Mouse (Mus musculus) MEL (cell line): Measurements from ENCODE around the gene Ppp6r3. TPM values are rescaled to one million over a fixed set of nuclear protein-coding genes. Genes with fewer than 3 reads are reported as not detected.
A peak's percentile ranks its signal among the peaks of the same experiment; 100 is the strongest.

ENCODE experiments used
- DNase-seq: peaks from one replicate; pipeline ENCODE4 v3.0.0; 2011; ENCODE audit warnings: low read depth, low spot score
- H3K27ac ChIP-seq: 2 replicates; pipeline ENCODE4 v1.5.1; 2012; ENCODE audit warnings: low read depth, mild to moderate bottlenecking, control low read depth, low read length, moderate library complexity; ENCODE audit not compliant: control insufficient read depth
- H3K27me3 ChIP-seq, 2 experiments: fragments of 150-350 bp in 1 of 2; sonication (generic) in 1 of 2; 2 replicates each; pipeline ENCODE4 v1.6.1; 2012; ENCODE audit warnings: low read length in 2 of 2, mild to moderate bottlenecking in 2 of 2, improper control_type of control experiment in 1 of 2, moderate library complexity in 1 of 2; ENCODE audit not compliant: insufficient read depth in 2 of 2, control insufficient read depth in 1 of 2
- H3K36me3 ChIP-seq, 2 experiments: 2 replicates each; pipeline ENCODE4 v1.6.1; 2012 to 2014; ENCODE audit warnings: low read length in 2 of 2, improper control_type of control experiment in 1 of 2, inconsistent platforms in 1 of 2, mild to moderate bottlenecking in 1 of 2; ENCODE audit not compliant: insufficient read depth in 2 of 2, control insufficient read depth in 1 of 2
- H3K4me1 ChIP-seq, 2 experiments: fragments of 150-350 bp in 1 of 2; sonication (generic) in 1 of 2; 2 replicates each; pipeline ENCODE4 v1.6.1; 2012; ENCODE audit warnings: low read length in 2 of 2, improper control_type of control experiment in 1 of 2, mild to moderate bottlenecking in 1 of 2; ENCODE audit not compliant: insufficient read depth in 2 of 2, control insufficient read depth in 1 of 2
- H3K4me3 ChIP-seq, 2 experiments: fragments of 150-350 bp in 1 of 2; sonication (generic) in 1 of 2; 2 replicates each; pipeline ENCODE4 v1.5.1; 2012; ENCODE audit warnings: low read depth in 2 of 2, low read length in 2 of 2, mild to moderate bottlenecking in 2 of 2, moderate library complexity in 2 of 2, control low read depth in 1 of 2, improper control_type of control experiment in 1 of 2; ENCODE audit not compliant: control insufficient read depth in 1 of 2, insufficient read depth in 1 of 2
- H3K79me2 ChIP-seq: 2 replicates; pipeline ENCODE4 v1.6.1; 2012; ENCODE audit warnings: mild to moderate bottlenecking, low read length, moderate library complexity; ENCODE audit not compliant: control insufficient read depth, poor library complexity, insufficient read depth
- H3K9ac ChIP-seq: 2 replicates; pipeline ENCODE4 v1.6.1; 2012; ENCODE audit warnings: low read depth, mild to moderate bottlenecking, control low read depth, low read length, moderate library complexity; ENCODE audit not compliant: control insufficient read depth, poor library complexity, severe bottlenecking
- H3K9me3 ChIP-seq: fragments of 150-350 bp; sonication (generic); replicated peaks from 2 replicates; pipeline ENCODE4 v1.6.1; 2012; ENCODE audit warnings: mild to moderate bottlenecking, low read length, improper control_type of control experiment, moderate library complexity; ENCODE audit not compliant: insufficient read depth
- BHLHE40 ChIP-seq: IDR thresholded peaks from 2 replicates; pipeline ENCODE4 v1.6.1; 2012; ENCODE audit warnings: low read depth, mild to moderate bottlenecking, inconsistent platforms, low read length, improper control_type of control experiment, borderline replicate concordance
- CHD1 ChIP-seq: IDR thresholded peaks from 2 replicates; pipeline ENCODE4 v1.6.1; 2012; ENCODE audit warnings: low read depth, mild to moderate bottlenecking, inconsistent platforms, low read length, improper control_type of control experiment
- CHD2 ChIP-seq: IDR thresholded peaks from 2 replicates; pipeline ENCODE4 v1.6.1; 2011; ENCODE audit warnings: low read length, improper control_type of control experiment
- CTCF ChIP-seq, 3 experiments: IDR thresholded peaks in 2 of 3; conservative IDR thresholded peaks in 1 of 3; 2 replicates each; pipeline ENCODE4 v1.5.1; 2011 to 2012; ENCODE audit warnings: low read length in 3 of 3, low read depth in 2 of 3, mild to moderate bottlenecking in 2 of 3, improper control_type of control experiment in 1 of 3, inconsistent platforms in 1 of 3, mixed read lengths in 1 of 3, moderate library complexity in 1 of 3; ENCODE audit not compliant: control insufficient read depth in 1 of 3, insufficient read depth in 1 of 3, poor library complexity in 1 of 3, severe bottlenecking in 1 of 3
- GABPA ChIP-seq: IDR thresholded peaks from 2 replicates; pipeline ENCODE4 v1.6.1; 2012; ENCODE audit warnings: low read depth, mild to moderate bottlenecking, inconsistent platforms, low read length, improper control_type of control experiment, moderate library complexity
- GATA1 ChIP-seq: IDR thresholded peaks from 2 replicates; pipeline ENCODE4 v1.6.1; 2011; ENCODE audit warnings: low read depth, low read length, improper control_type of control experiment
- HCFC1 ChIP-seq: IDR thresholded peaks from 2 replicates; pipeline ENCODE4 v1.6.1; 2012; ENCODE audit warnings: low read depth, mild to moderate bottlenecking, inconsistent platforms, low read length, improper control_type of control experiment, moderate library complexity
- KAT2A ChIP-seq: conservative IDR thresholded peaks from 2 replicates; pipeline ENCODE4 v1.6.1; 2012; ENCODE audit warnings: low read depth, low read length, improper control_type of control experiment, inconsistent platforms
- MAFK ChIP-seq: IDR thresholded peaks from 2 replicates; pipeline ENCODE4 v1.6.1; 2011; ENCODE audit warnings: low read depth, mild to moderate bottlenecking, low read length, improper control_type of control experiment, borderline replicate concordance
- MAX ChIP-seq: IDR thresholded peaks from 2 replicates; pipeline ENCODE4 v1.6.1; 2011; ENCODE audit warnings: low read length, improper control_type of control experiment
- MAZ ChIP-seq: IDR thresholded peaks from 2 replicates; pipeline ENCODE4 v1.6.1; 2012; ENCODE audit warnings: low read depth, mild to moderate bottlenecking, inconsistent platforms, low read length, improper control_type of control experiment
- MEF2A ChIP-seq: IDR thresholded peaks from 2 replicates; pipeline ENCODE4 v1.6.1; 2014; ENCODE audit warnings: low read depth, mild to moderate bottlenecking, inconsistent platforms, low read length, improper control_type of control experiment; ENCODE audit not compliant: poor library complexity, insufficient replicate concordance, severe bottlenecking; ENCODE audit errors: extremely low read depth
- MXI1 ChIP-seq: IDR thresholded peaks from 2 replicates; pipeline ENCODE4 v1.6.1; 2011; ENCODE audit warnings: mild to moderate bottlenecking, low read depth, low read length, improper control_type of control experiment
- MYB ChIP-seq: IDR thresholded peaks from 2 replicates; pipeline ENCODE4 v1.6.1; 2011; ENCODE audit warnings: mild to moderate bottlenecking, low read depth, low read length, improper control_type of control experiment
- POLR2A ChIP-seq, 2 experiments: IDR thresholded peaks; 2 replicates each; pipeline ENCODE4 v1.6.1; 2011 to 2012; ENCODE audit warnings: low read length in 2 of 2, mild to moderate bottlenecking in 2 of 2, control low read depth in 1 of 2, improper control_type of control experiment in 1 of 2, low read depth in 1 of 2, moderate library complexity in 1 of 2; ENCODE audit not compliant: control insufficient read depth in 1 of 2, insufficient read depth in 1 of 2, poor library complexity in 1 of 2
- POLR2AphosphoS2 ChIP-seq: IDR thresholded peaks from 2 replicates; pipeline ENCODE4 v1.6.1; 2011; ENCODE audit warnings: low read length, improper control_type of control experiment
- POLR2AphosphoS5 ChIP-seq: IDR thresholded peaks from 2 replicates; pipeline ENCODE4 v1.6.1; 2012; ENCODE audit warnings: low read depth, borderline replicate concordance, mild to moderate bottlenecking, inconsistent platforms, low read length, moderate library complexity, mixed read lengths
- RAD21 ChIP-seq: IDR thresholded peaks from 2 replicates; pipeline ENCODE4 v1.6.1; 2011; ENCODE audit warnings: mild to moderate bottlenecking, low read depth, low read length, improper control_type of control experiment
- SIN3A ChIP-seq: IDR thresholded peaks from 2 replicates; pipeline ENCODE4 v1.6.1; 2012; ENCODE audit warnings: low read length, improper control_type of control experiment, inconsistent platforms
- SMC3 ChIP-seq: IDR thresholded peaks from 2 replicates; pipeline ENCODE4 v1.6.1; 2011; ENCODE audit warnings: low read depth, low read length, improper control_type of control experiment
- USF1 ChIP-seq: IDR thresholded peaks from 2 replicates; pipeline ENCODE4 v1.6.1; 2014; ENCODE audit warnings: low read depth, mild to moderate bottlenecking, inconsistent platforms, low read length, improper control_type of control experiment, moderate library complexity
- ZC3H11A ChIP-seq: IDR thresholded peaks from 2 replicates; pipeline ENCODE4 v1.6.1; 2012; ENCODE audit warnings: low read depth, mild to moderate bottlenecking, inconsistent platforms, low read length, improper control_type of control experiment
- ZKSCAN1 ChIP-seq: IDR thresholded peaks from 2 replicates; pipeline ENCODE4 v1.6.1; 2012; ENCODE audit warnings: low read depth, mild to moderate bottlenecking, inconsistent platforms, low read length, improper control_type of control experiment, moderate library complexity
- ZMIZ1 ChIP-seq: IDR thresholded peaks from 2 replicates; pipeline ENCODE4 v1.6.1; 2012; ENCODE audit warnings: low read depth, mild to moderate bottlenecking, inconsistent platforms, low read length, improper control_type of control experiment, moderate library complexity
- ZNF384 ChIP-seq: IDR thresholded peaks from 2 replicates; pipeline ENCODE4 v1.6.1; 2012; ENCODE audit warnings: low read depth, mild to moderate bottlenecking, inconsistent platforms, low read length, improper control_type of control experiment
- polyA plus RNA-seq, 2 experiments: library from polyadenylated mRNA; stranded (reverse) in 1 of 2; unstranded in 1 of 2; fragments of >175 nt in 1 of 2; fragments of >200 nt in 1 of 2; gene quantifications; 2 replicates each; pipeline versions ENCODE4 v1.2.1 to v1.2.4; 2012; ENCODE audit warnings: low replicate concordance in 2 of 2, low read depth in 1 of 2; ENCODE audit not compliant: insufficient read length in 2 of 2, insufficient read depth in 1 of 2, missing spikeins in 1 of 2
- total RNA-seq: library from RNA; depleted of rRNA; stranded (reverse); fragments of 300-350 nt; gene quantifications from 2 replicates; pipeline ENCODE4 v1.2.3, GENCODE M21; 2012

Ppp6r3 gene
- total and polyA plus RNA-seq, 3 experiments, result 49.4 to 135 (median 70.0) TPM

- H3K27ac ChIP-seq, result no peak overlapping the region
- no peak for DNase-seq
- H3K27me3 ChIP-seq, result no peaks in the 10 kb centered on the region
- no peak overlapping the region for H3K4me3 ChIP-seq
- H3K9me3 ChIP-seq, result no peaks in the 10 kb centered on the region
- no peak overlapping the region for H3K9ac ChIP-seq
- no peak for TF ChIP-seq BHLHE40
- TF ChIP-seq POLR2AphosphoS5, result no peak
- TF ChIP-seq ZMIZ1, result no peak
- TF ChIP-seq HCFC1, result no peak
- no peak for TF ChIP-seq POLR2AphosphoS2
- TF ChIP-seq MYB, result no peak
- TF ChIP-seq MAX, result no peak
- no peaks in the 10 kb centered on the region for H3K4me1 ChIP-seq
- H3K79me2 ChIP-seq, result no peaks in the 10 kb centered on the region
- no peaks in the 10 kb centered on the region for H3K36me3 ChIP-seq
Observed at GRCm38 (mm10) chr19:3625111-3625510, 49.6 kb upstream of the Ppp6r3 start.

DNA sequence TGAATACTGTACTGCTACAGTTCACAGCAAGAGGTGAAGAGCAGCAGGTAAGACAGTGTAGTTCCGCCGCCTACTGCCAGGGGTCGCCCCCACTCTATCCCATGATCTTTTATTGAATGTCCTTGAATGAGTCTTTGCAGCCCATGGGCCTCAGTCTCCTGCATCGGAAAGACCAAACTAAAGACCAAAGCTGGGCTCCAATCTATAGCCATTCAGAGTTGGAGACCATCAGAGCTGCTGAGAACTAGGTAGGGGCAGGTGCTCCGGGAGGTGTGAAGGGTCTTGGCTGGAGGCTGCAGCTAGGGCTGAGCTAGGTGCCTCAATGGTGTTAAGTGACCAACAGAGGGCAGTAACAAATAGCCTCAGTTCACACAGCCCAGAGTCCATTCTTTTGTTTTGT is 48.3 kb upstream of the Ppp6r3 start:
- Histone ChIP-seq H3K4me1 (no peaks in the 10 kb centered on the region), H3K27ac (no peak overlapping the region), H3K27me3 (no peaks in the 10 kb centered on the region), H3K36me3 (peaks cover 0 to 1% of the 10 kb centered on the region in 2 experiments; a peak in 2 of 4 replicates), H3K79me2 (no peaks in the 10 kb centered on the region), H3K9ac (no peak overlapping the region), H3K9me3 (no peaks in the 10 kb centered on the region), H3K4me3 (no peak overlapping the region)
- peak; percentile 52 for DNase-seq
- TF ChIP-seq MEF2A (no peak), RAD21 (peak; percentile 39), CHD1 (no peak), ZC3H11A (no peak), CTCF (IDR thresholded peaks at IDR 0.05 in 2 of 3, conservative IDR thresholded peaks at IDR 0.05 in 1 of 3; ENCODE audit: control insufficient read depth in 1 of 3, insufficient read depth in 1 of 3, low read depth in 2 of 3, low read length in 3 of 3, poor library complexity in 1 of 3, severe bottlenecking in 1 of 3) (peak; percentile 46 to 64 (median 54)), SMC3 (peak; percentile 37), MAZ (no peak), MAFK (no peak), SIN3A (no peak)
- TF ChIP-seq, all 39 proteins: peak for 3

- Histone ChIP-seq H3K36me3 (peaks cover 0 to 6% of the 10 kb centered on the region in 2 experiments; a peak in 2 of 4 replicates), H3K4me3 (no peak overlapping the region)
Observed at GRCm38 (mm10) chr19:3623294-3623693, 47.7 kb upstream of the Ppp6r3 start.

More at GRCm38 (mm10) chr19:3623294-3623693, 47.7 kb upstream of the Ppp6r3 start:
- TF ChIP-seq ZKSCAN1, result no peak
- TF ChIP-seq CTCF (IDR thresholded peaks at IDR 0.05 in 2 of 3, conservative IDR thresholded peaks at IDR 0.05 in 1 of 3; ENCODE audit: control insufficient read depth in 1 of 3, insufficient read depth in 1 of 3, low read depth in 2 of 3, low read length in 3 of 3, poor library complexity in 1 of 3, severe bottlenecking in 1 of 3), result peak in 1 of 3 experiments; percentile 26; a peak in 1 of 6 replicates
- TF ChIP-seq GATA1, result no peak
- TF ChIP-seq KAT2A, result no peak
- TF ChIP-seq USF1, result no peak
- no peak for TF ChIP-seq MXI1
- no peak for TF ChIP-seq POLR2AphosphoS5
- no peak for TF ChIP-seq ZC3H11A
- TF ChIP-seq POLR2A (IDR thresholded peaks at IDR 0.05; ENCODE audit: control insufficient read depth in 1 of 2, insufficient read depth in 1 of 2, low read depth in 1 of 2, low read length in 2 of 2, poor library complexity in 1 of 2), result no peak
- no peak for TF ChIP-seq GABPA
- TF ChIP-seq ZNF384, result peak; percentile 59
- no peak for TF ChIP-seq CHD2
- no peak for TF ChIP-seq BHLHE40
- TF ChIP-seq, all 39 proteins: peak for 2
- Histone ChIP-seq H3K9ac (no peak overlapping the region), H3K27me3 (no peaks in the 10 kb centered on the region), H3K4me1 (no peaks in the 10 kb centered on the region; a peak in 1 of 4 replicates), H3K79me2 (no peaks in the 10 kb centered on the region), H3K9me3 (no peaks in the 10 kb centered on the region), H3K27ac (no peak overlapping the region)
- peak; percentile 30 for DNase-seq
